Mouse (Mus musculus): ENCODE results near the gene Kdm5b. TPM values are rescaled to one million over a fixed set of nuclear protein-coding genes. Genes with fewer than 3 reads are reported as not detected.
"Not testable (repeated sequence)": the region's sequence is repeated elsewhere in the genome, so short reads cannot be mapped to it uniquely, and the experiment has no call there.

The Kdm5b gene
- polyA plus RNA-seq, 1 experiment from 2014 or later, result 38.6 TPM

- not testable (repeated sequence) for ATAC-seq (ENCODE audit: insufficient number of reproducible peaks, insufficient read depth, low FRiP score, low read depth); H3K9ac ChIP-seq (ENCODE audit: low read length); H3K36me3 ChIP-seq (ENCODE audit: control insufficient read depth, insufficient read depth, low read length); H3K27me3 ChIP-seq (ENCODE audit: control insufficient read depth, insufficient read depth, low read length); H3K4me3 ChIP-seq (ENCODE audit: control insufficient read depth in 1 of 2, insufficient read depth in 1 of 2, low read depth in 1 of 2, low read length in 2 of 2); H3K9me3 ChIP-seq (ENCODE audit: control insufficient read depth, low read length); H3K4me2 ChIP-seq (ENCODE audit: low read length); H3K27ac ChIP-seq (replicated peaks in 1 of 2; ENCODE audit: control insufficient read depth in 1 of 2, insufficient read depth in 1 of 2, low read depth in 2 of 2, low read length in 2 of 2)
- peaks cover 7 to 17% of the 10 kb centered on the region in 2 experiments; a peak in 3 of 4 replicates for H3K4me1 ChIP-seq (ENCODE audit: control insufficient read depth in 2 of 2, insufficient read depth in 2 of 2, low read length in 2 of 2)
- 92% methylated on average over 14 of the region's 14 CpGs for WGBS
These were observed 42.1 kb upstream of the Kdm5b start for GRCm38 (mm10) chr1:134517841-134518240.

GRCm38 (mm10) chr1:134518677-134519076 is 41.3 kb upstream of the Kdm5b start:
- H3K27me3 ChIP-seq (ENCODE audit: control insufficient read depth, insufficient read depth, low read length), result peaks cover 7% of the 10 kb centered on the region; the same call in 1 of the 2 replicates
- no peak overlapping the region for H3K4me3 ChIP-seq (ENCODE audit: control insufficient read depth in 1 of 2, insufficient read depth in 1 of 2, low read depth in 1 of 2, low read length in 2 of 2)
- H3K36me3 ChIP-seq (ENCODE audit: control insufficient read depth, insufficient read depth, low read length), result no peaks in the 10 kb centered on the region
- H3K9ac ChIP-seq (ENCODE audit: low read length), result no peak overlapping the region
- 8% methylated on average over 7 of the region's 7 CpGs for WGBS
- 0 out of 2 replicates have a peak overlapping the region, but pooled peaks have one; percentile 16 for H3K4me2 ChIP-seq (ENCODE audit: low read length)
- peak; percentile 62 for ATAC-seq (ENCODE audit: insufficient number of reproducible peaks, insufficient read depth, low FRiP score, low read depth)
- H3K9me3 ChIP-seq (ENCODE audit: control insufficient read depth, low read length), result no peaks in the 10 kb centered on the region
- H3K4me1 ChIP-seq (ENCODE audit: control insufficient read depth in 2 of 2, insufficient read depth in 2 of 2, low read length in 2 of 2), result peaks cover 7 to 8% of the 10 kb centered on the region in 2 experiments; a peak in 3 of 4 replicates
- H3K27ac ChIP-seq (replicated peaks in 1 of 2; ENCODE audit: control insufficient read depth in 1 of 2, insufficient read depth in 1 of 2, low read depth in 2 of 2, low read length in 2 of 2), result no peak overlapping the region

DNA sequence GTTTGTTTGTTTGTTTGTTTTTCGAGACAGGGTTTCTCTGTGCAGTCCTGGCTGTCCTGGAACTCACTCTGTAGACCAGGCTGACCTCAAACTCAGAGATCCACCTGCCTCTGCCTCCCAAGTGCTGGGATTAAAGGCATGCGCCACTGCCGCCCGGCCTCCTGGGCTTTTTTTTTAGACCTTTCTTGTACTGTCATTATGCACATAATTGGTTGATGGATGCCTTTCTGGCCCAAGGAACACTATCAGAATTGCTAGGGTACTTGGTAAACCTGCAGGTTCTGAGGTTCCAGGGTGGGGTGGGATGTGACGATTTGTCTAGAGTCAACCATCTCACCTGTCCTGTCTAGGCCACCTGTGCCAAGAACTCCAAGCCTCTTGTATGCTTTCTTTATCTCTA is 40.8 kb upstream of the Kdm5b start:
- not testable (repeated sequence) for H3K36me3 ChIP-seq (ENCODE audit: control insufficient read depth, insufficient read depth, low read length); H3K9me3 ChIP-seq (ENCODE audit: control insufficient read depth, low read length); H3K9ac ChIP-seq (ENCODE audit: low read length); H3K4me1 ChIP-seq (ENCODE audit: control insufficient read depth in 2 of 2, insufficient read depth in 2 of 2, low read length in 2 of 2); H3K4me2 ChIP-seq (ENCODE audit: low read length); ATAC-seq (ENCODE audit: insufficient number of reproducible peaks, insufficient read depth, low FRiP score, low read depth); H3K27me3 ChIP-seq (ENCODE audit: control insufficient read depth, insufficient read depth, low read length); H3K27ac ChIP-seq (replicated peaks in 1 of 2; ENCODE audit: control insufficient read depth in 1 of 2, insufficient read depth in 1 of 2, low read depth in 2 of 2, low read length in 2 of 2); H3K4me3 ChIP-seq (ENCODE audit: control insufficient read depth in 1 of 2, insufficient read depth in 1 of 2, low read depth in 1 of 2, low read length in 2 of 2)
- WGBS, result 92% methylated on average over 5 of the region's 5 CpGs

- H3K9ac ChIP-seq (ENCODE audit: low read length), result no peak overlapping the region
- 52% methylated on average over 8 of the region's 8 CpGs for WGBS
- no peak overlapping the region for H3K27ac ChIP-seq (replicated peaks in 1 of 2; ENCODE audit: control insufficient read depth in 1 of 2, insufficient read depth in 1 of 2, low read depth in 2 of 2, low read length in 2 of 2)
- H3K36me3 ChIP-seq (ENCODE audit: control insufficient read depth, insufficient read depth, low read length), result no peaks in the 10 kb centered on the region
- H3K4me2 ChIP-seq (ENCODE audit: low read length), result no peak overlapping the region
- H3K9me3 ChIP-seq (ENCODE audit: control insufficient read depth, low read length), result no peaks in the 10 kb centered on the region
- no peak overlapping the region for H3K4me3 ChIP-seq (ENCODE audit: control insufficient read depth in 1 of 2, insufficient read depth in 1 of 2, low read depth in 1 of 2, low read length in 2 of 2)
- no peaks in the 10 kb centered on the region for H3K27me3 ChIP-seq (ENCODE audit: control insufficient read depth, insufficient read depth, low read length)
- no peak for ATAC-seq (ENCODE audit: insufficient number of reproducible peaks, insufficient read depth, low FRiP score, low read depth)
- H3K4me1 ChIP-seq (ENCODE audit: control insufficient read depth in 2 of 2, insufficient read depth in 2 of 2, low read length in 2 of 2), result peaks cover 7 to 8% of the 10 kb centered on the region in 2 experiments; a peak in 2 of 4 replicates
These were observed 39.8 kb upstream of the Kdm5b start for GRCm38 (mm10) chr1:134520001-134520721.

DNA sequence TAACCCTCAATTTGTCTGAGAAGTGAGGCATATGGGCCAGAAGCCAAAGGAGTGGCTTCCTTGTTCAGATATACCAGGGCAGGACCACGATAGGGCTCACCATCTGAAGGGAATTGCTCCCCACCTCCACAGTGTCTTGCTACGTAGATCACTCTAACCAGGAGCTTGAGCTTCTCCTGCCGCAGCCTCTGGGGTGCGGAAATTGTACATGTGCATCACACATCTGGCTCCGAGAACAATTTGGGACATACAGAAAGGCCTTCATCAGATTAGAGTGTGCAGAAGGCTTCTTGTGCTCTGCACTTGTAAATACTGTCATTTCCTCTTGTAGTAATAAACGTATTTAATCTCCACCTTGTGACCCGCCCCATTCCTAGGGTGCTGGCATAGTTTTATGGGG is 38.8 kb upstream of the Kdm5b start:
- ATAC-seq (ENCODE audit: insufficient number of reproducible peaks, insufficient read depth, low FRiP score, low read depth), result no peak
- H3K36me3 ChIP-seq (ENCODE audit: control insufficient read depth, insufficient read depth, low read length), result no peaks in the 10 kb centered on the region
- no peaks in the 10 kb centered on the region for H3K27me3 ChIP-seq (ENCODE audit: control insufficient read depth, insufficient read depth, low read length)
- H3K9ac ChIP-seq (ENCODE audit: low read length), result no peak overlapping the region
- H3K27ac ChIP-seq (replicated peaks in 1 of 2; ENCODE audit: control insufficient read depth in 1 of 2, insufficient read depth in 1 of 2, low read depth in 2 of 2, low read length in 2 of 2), result no peak overlapping the region
- no peak overlapping the region for H3K4me3 ChIP-seq (ENCODE audit: control insufficient read depth in 1 of 2, insufficient read depth in 1 of 2, low read depth in 1 of 2, low read length in 2 of 2)
- H3K9me3 ChIP-seq (ENCODE audit: control insufficient read depth, low read length), result no peaks in the 10 kb centered on the region
- no peak overlapping the region for H3K4me2 ChIP-seq (ENCODE audit: low read length)
- H3K4me1 ChIP-seq (ENCODE audit: control insufficient read depth in 2 of 2, insufficient read depth in 2 of 2, low read length in 2 of 2), result peaks cover 2 to 5% of the 10 kb centered on the region in 2 experiments; a peak in 2 of 4 replicates
- WGBS, result 70% methylated on average over 7 of the region's 7 CpGs

- no peak for ATAC-seq (ENCODE audit: insufficient number of reproducible peaks, insufficient read depth, low FRiP score, low read depth)
- WGBS, result 46% methylated on average over 2 of the region's 2 CpGs
- Histone ChIP-seq H3K9me3 (ENCODE audit: control insufficient read depth, low read length) (no peaks in the 10 kb centered on the region), H3K9ac (ENCODE audit: low read length) (no peak overlapping the region), H3K4me3 (ENCODE audit: control insufficient read depth in 1 of 2, insufficient read depth in 1 of 2, low read depth in 1 of 2, low read length in 2 of 2) (no peak overlapping the region), H3K27me3 (ENCODE audit: control insufficient read depth, insufficient read depth, low read length) (no peaks in the 10 kb centered on the region), H3K36me3 (ENCODE audit: control insufficient read depth, insufficient read depth, low read length) (no peaks in the 10 kb centered on the region), H3K4me1 (ENCODE audit: control insufficient read depth in 2 of 2, insufficient read depth in 2 of 2, low read length in 2 of 2) (no peaks in the 10 kb centered on the region), H3K4me2 (ENCODE audit: low read length) (no peak overlapping the region), H3K27ac (replicated peaks in 1 of 2; ENCODE audit: control insufficient read depth in 1 of 2, insufficient read depth in 1 of 2, low read depth in 2 of 2, low read length in 2 of 2) (no peak overlapping the region)
These were observed 37.6 kb upstream of the Kdm5b start for GRCm38 (mm10) chr1:134522325-134522724.

GRCm38 (mm10) chr1:134524424-134524823 is 35.5 kb upstream of the Kdm5b start:
- Histone ChIP-seq H3K4me3 (ENCODE audit: control insufficient read depth in 1 of 2, insufficient read depth in 1 of 2, low read depth in 1 of 2, low read length in 2 of 2) (no peak overlapping the region), H3K4me1 (ENCODE audit: control insufficient read depth in 2 of 2, insufficient read depth in 2 of 2, low read length in 2 of 2) (no peaks in the 10 kb centered on the region), H3K27me3 (ENCODE audit: control insufficient read depth, insufficient read depth, low read length) (no peaks in the 10 kb centered on the region), H3K9ac (ENCODE audit: low read length) (no peak overlapping the region), H3K9me3 (ENCODE audit: control insufficient read depth, low read length) (no peaks in the 10 kb centered on the region), H3K36me3 (ENCODE audit: control insufficient read depth, insufficient read depth, low read length) (no peaks in the 10 kb centered on the region), H3K4me2 (ENCODE audit: low read length) (no peak overlapping the region), H3K27ac (replicated peaks in 1 of 2; ENCODE audit: control insufficient read depth in 1 of 2, insufficient read depth in 1 of 2, low read depth in 2 of 2, low read length in 2 of 2) (no peak overlapping the region)
- 72% methylated on average over 5 of the region's 5 CpGs for WGBS
- ATAC-seq (ENCODE audit: insufficient number of reproducible peaks, insufficient read depth, low FRiP score, low read depth), result no peak

GRCm38 (mm10) chr1:134525015-134525414 is 35.0 kb upstream of the Kdm5b start:
- H3K27me3 ChIP-seq (ENCODE audit: control insufficient read depth, insufficient read depth, low read length), result no peaks in the 10 kb centered on the region
- 86% methylated on average over 1 of the region's 1 CpGs for WGBS
- no peak overlapping the region for H3K4me3 ChIP-seq (ENCODE audit: control insufficient read depth in 1 of 2, insufficient read depth in 1 of 2, low read depth in 1 of 2, low read length in 2 of 2)
- no peaks in the 10 kb centered on the region for H3K9me3 ChIP-seq (ENCODE audit: control insufficient read depth, low read length)
- no peak overlapping the region for H3K4me2 ChIP-seq (ENCODE audit: low read length)
- H3K4me1 ChIP-seq (ENCODE audit: control insufficient read depth in 2 of 2, insufficient read depth in 2 of 2, low read length in 2 of 2), result no peaks in the 10 kb centered on the region
- H3K36me3 ChIP-seq (ENCODE audit: control insufficient read depth, insufficient read depth, low read length), result no peaks in the 10 kb centered on the region
- H3K27ac ChIP-seq (replicated peaks in 1 of 2; ENCODE audit: control insufficient read depth in 1 of 2, insufficient read depth in 1 of 2, low read depth in 2 of 2, low read length in 2 of 2), result no peak overlapping the region
- ATAC-seq (ENCODE audit: insufficient number of reproducible peaks, insufficient read depth, low FRiP score, low read depth), result no peak
- no peak overlapping the region for H3K9ac ChIP-seq (ENCODE audit: low read length)

Measured in heart, embryonic 14.5 days (tissue).